In genomic region chr1:139421521-139421874, GRCm38 (mm10) we compare ENCODE assay signal across 8 mouse cellular contexts. TPM values are rescaled to one million over a fixed set of nuclear protein-coding genes. Genes with fewer than 3 reads are reported as not detected.
DNase-seq lines count a peak whose midpoint lies in the region; ATAC-seq and TF ChIP-seq lines count a peak whose summit lies in the region.

No protein-coding gene starts in this region.

- H3K9me3 ChIP-seq in liver, embryonic 12.5 days (replicated peaks), result no peaks in the 10 kb centered on the region

- peak; percentile 26 for ATAC-seq in cerebellum, adult (ENCODE audit: insufficient number of reproducible peaks, low FRiP score, low TSS enrichment)
- peak; percentile 43 for ATAC-seq in liver, embryonic 12.5 days

- no peak for DNase-seq in cerebellum, adult 9-11 months
- DNase-seq in thymus, adult 2 months, result no peak
- DNase-seq in thymus, adult 18-20 months, result no peak
- peak; percentile 10 for DNase-seq in testis, postnatal 14 days (ENCODE audit: low spot score)
- no peak for DNase-seq in layer of hippocampus, postnatal 25 days (ENCODE audit: extremely low spot score in 1 of 2, low spot score in 1 of 2)
- DNase-seq in adrenal gland, adult 18-20 months (ENCODE audit: low spot score in 2 of 2), result no peak

- no peaks in the 10 kb centered on the region for H3K27me3 ChIP-seq in thymus, adult 2 months (ENCODE audit: control insufficient read depth, insufficient read depth, low read length)
- no peaks in the 10 kb centered on the region for H3K27me3 ChIP-seq in liver, embryonic 12.5 days (replicated peaks)

- peak overlapping the region; percentile 94 for H3K9ac ChIP-seq in liver, embryonic 12.5 days

- H3K4me3 ChIP-seq in thymus, adult 2 months (ENCODE audit: control insufficient read depth, insufficient read depth, low read length), result peak overlapping the region; percentile 71
- peak overlapping the region; percentile 87 for H3K4me3 ChIP-seq in liver, embryonic 12.5 days

- 4% methylated on average over 8 of the region's 8 CpGs for WGBS in thymus, adult 2 months
- WGBS in liver, embryonic 12.5 days (ENCODE audit: insufficient replicate concordance), result 4% methylated on average over 8 of the region's 8 CpGs

- H3K27ac ChIP-seq in thymus, adult 2 months (ENCODE audit: control insufficient read depth, insufficient read depth, low read length), result no peak overlapping the region
- H3K27ac ChIP-seq in liver, embryonic 12.5 days, result peak overlapping the region; percentile 86

- peaks cover 13% of the 10 kb centered on the region for H3K4me1 ChIP-seq in thymus, adult 2 months (replicated peaks; ENCODE audit: control insufficient read depth, insufficient read depth, low read length)
- peaks cover 36% of the 10 kb centered on the region for H3K4me1 ChIP-seq in liver, embryonic 12.5 days

- TF ChIP-seq CTCF in thymus, adult 2 months (IDR thresholded peaks at IDR 0.05; ENCODE audit: borderline replicate concordance, control insufficient read depth, extremely low read depth, insufficient read depth, low read length, poor library complexity), result no peak

- H3K36me3 ChIP-seq in thymus, adult 2 months (ENCODE audit: control insufficient read depth, insufficient read depth, low read length), result no peaks in the 10 kb centered on the region
- 0 out of 2 replicates have a peak, but pooled peaks cover 8% of the 10 kb centered on the region for H3K36me3 ChIP-seq in liver, embryonic 12.5 days

- peak overlapping the region; percentile 85 for H3K4me2 ChIP-seq in liver, embryonic 12.5 days

- TF ChIP-seq POLR2A in thymus, adult 2 months (IDR thresholded peaks at IDR 0.05; ENCODE audit: control insufficient read depth, extremely low read depth, insufficient read depth, low read length, poor library complexity), result no peak

RNA-seq across cellular contexts. Expression of gene Zbtb41, which starts 0.6 kb away (rescaled TPM):
- polyA plus RNA-seq in thymus, adult 2 months (2012; rRNA removed), result 4.4 and 4.9 TPM in 2 replicates
- polyA plus RNA-seq in liver, embryonic 12.5 days (2016; fragmentation: Nextera tagmentation; extraction: Ambion mirVana), result 5.3 and 5.9 TPM in 2 replicates
- total RNA-seq in layer of hippocampus, postnatal 25 days (2021), result 10 to 100 TPM; 29.2 to 30.5 TPM
- 10 to 100 TPM; 31.9 to 43.4 TPM for total RNA-seq in adrenal gland, adult 18-20 months (2021)

RNA-seq across cellular contexts. Expression of gene Aspm, which starts 33.1 kb away (rescaled TPM):
- 4.7 and 6.6 TPM in 2 replicates for polyA plus RNA-seq in thymus, adult 2 months (2012; rRNA removed)
- polyA plus RNA-seq in liver, embryonic 12.5 days (2016; fragmentation: Nextera tagmentation; extraction: Ambion mirVana), result 14.8 and 15.2 TPM in 2 replicates
- total RNA-seq in layer of hippocampus, postnatal 25 days (2021), result under 1 TPM; 0.70 to 0.71 TPM
- under 1 TPM; 0.48 to 0.86 TPM for total RNA-seq in adrenal gland, adult 18-20 months (2021)

RNA-seq across cellular contexts. Expression of gene Crb1, which starts 44.6 kb away (rescaled TPM):
- polyA plus RNA-seq in thymus, adult 2 months (2012; rRNA removed), result 0.03 TPM in 1 of 2 replicates, not detected in the other
- 0.05 TPM in 1 of 2 replicates, not detected in the other for polyA plus RNA-seq in liver, embryonic 12.5 days (2016; fragmentation: Nextera tagmentation; extraction: Ambion mirVana)
- under 1 TPM; 0.57 to 0.61 TPM for total RNA-seq in layer of hippocampus, postnatal 25 days (2021)
- total RNA-seq in adrenal gland, adult 18-20 months (2021), result under 1 TPM in 1 of 2 experiments, not detected in 1; 0.10 TPM
